In genomic region chr7:145194455-145195161, GRCm38 (mm10) we compare ENCODE assay signal across 8 mouse cellular contexts. TPM values are rescaled to one million over a fixed set of nuclear protein-coding genes. Genes with fewer than 3 reads are reported as not detected.
DNase-seq lines count a peak whose midpoint lies in the region; ATAC-seq and TF ChIP-seq lines count a peak whose summit lies in the region.

No protein-coding gene starts in this region.

- H3K27me3 ChIP-seq in midbrain, embryonic 10.5 days (ENCODE audit: low read depth, poor library complexity, severe bottlenecking), result 0 out of 2 replicates have a peak, but pooled peaks cover 4% of the 10 kb centered on the region
- no peaks in the 10 kb centered on the region for H3K27me3 ChIP-seq in midbrain, embryonic 11.5 days (ENCODE audit: control insufficient read depth, insufficient read depth, low read length)
- H3K27me3 ChIP-seq in heart, embryonic 10.5 days (ENCODE audit: insufficient read depth, poor library complexity, severe bottlenecking), result no peaks in the 10 kb centered on the region; the same call in 1 of the 2 replicates
- no peaks in the 10 kb centered on the region for H3K27me3 ChIP-seq in kidney, postnatal 0 days (ENCODE audit: insufficient read depth, low read length)
- H3K27me3 ChIP-seq in limb, embryonic 15.5 days, result no peaks in the 10 kb centered on the region
- H3K27me3 ChIP-seq in liver, embryonic 12.5 days (replicated peaks), result peaks cover 11% of the 10 kb centered on the region; the same call in 1 of the 2 replicates

- H3K9me3 ChIP-seq in midbrain, embryonic 10.5 days (replicated peaks), result no peaks in the 10 kb centered on the region
- no peaks in the 10 kb centered on the region for H3K9me3 ChIP-seq in midbrain, embryonic 11.5 days (ENCODE audit: control insufficient read depth, low read length)
- no peaks in the 10 kb centered on the region for H3K9me3 ChIP-seq in heart, embryonic 10.5 days
- no peaks in the 10 kb centered on the region for H3K9me3 ChIP-seq in kidney, postnatal 0 days (replicated peaks; ENCODE audit: low read length)
- H3K9me3 ChIP-seq in limb, embryonic 15.5 days, result no peaks in the 10 kb centered on the region
- H3K9me3 ChIP-seq in liver, embryonic 12.5 days (replicated peaks), result no peaks in the 10 kb centered on the region

- no peak for ATAC-seq in midbrain, embryonic 11.5 days (ENCODE audit: low FRiP score)
- ATAC-seq in kidney, postnatal 0 days (replicated peaks; ENCODE audit: low FRiP score, low read depth), result no peak
- peak; percentile 48; the same call in 1 of the 2 replicates for ATAC-seq in limb, embryonic 15.5 days (ENCODE audit: insufficient number of reproducible peaks, low FRiP score, low TSS enrichment, low read depth)
- ATAC-seq in liver, embryonic 12.5 days, result no peak

- no peak overlapping the region for H3K4me2 ChIP-seq in midbrain, embryonic 11.5 days
- H3K4me2 ChIP-seq in kidney, postnatal 0 days (ENCODE audit: low read length), result no peak overlapping the region
- H3K4me2 ChIP-seq in limb, embryonic 15.5 days, result no peak overlapping the region; the same call in 1 of the 2 replicates
- no peak overlapping the region for H3K4me2 ChIP-seq in liver, embryonic 12.5 days

- H3K36me3 ChIP-seq in midbrain, embryonic 10.5 days, result no peaks in the 10 kb centered on the region
- H3K36me3 ChIP-seq in midbrain, embryonic 11.5 days (ENCODE audit: control insufficient read depth, insufficient read depth, low read length), result no peaks in the 10 kb centered on the region
- no peaks in the 10 kb centered on the region for H3K36me3 ChIP-seq in heart, embryonic 10.5 days
- H3K36me3 ChIP-seq in kidney, postnatal 0 days (ENCODE audit: insufficient read depth, low read length), result no peaks in the 10 kb centered on the region
- H3K36me3 ChIP-seq in limb, embryonic 15.5 days, result no peaks in the 10 kb centered on the region
- H3K36me3 ChIP-seq in liver, embryonic 12.5 days, result no peaks in the 10 kb centered on the region

- H3K4me1 ChIP-seq in midbrain, embryonic 10.5 days, result peaks cover 31% of the 10 kb centered on the region
- H3K4me1 ChIP-seq in midbrain, embryonic 11.5 days (ENCODE audit: control insufficient read depth, insufficient read depth, low read length), result no peaks in the 10 kb centered on the region
- peaks cover 57% of the 10 kb centered on the region for H3K4me1 ChIP-seq in heart, embryonic 10.5 days
- H3K4me1 ChIP-seq in kidney, postnatal 0 days (replicated peaks; ENCODE audit: insufficient read depth, low read length), result peaks cover 18% of the 10 kb centered on the region
- peaks cover 54% of the 10 kb centered on the region for H3K4me1 ChIP-seq in limb, embryonic 15.5 days
- H3K4me1 ChIP-seq in liver, embryonic 12.5 days, result peaks cover 5% of the 10 kb centered on the region

- peak overlapping the region; percentile 43; the same call in 1 of the 2 replicates for H3K27ac ChIP-seq in midbrain, embryonic 10.5 days (replicated peaks)
- H3K27ac ChIP-seq in midbrain, embryonic 11.5 days (ENCODE audit: low read depth, low read length), result no peak overlapping the region
- peak overlapping the region; percentile 67 for H3K27ac ChIP-seq in heart, embryonic 10.5 days
- H3K27ac ChIP-seq in kidney, postnatal 0 days, result no peak overlapping the region
- peak overlapping the region; percentile 81 for H3K27ac ChIP-seq in limb, embryonic 15.5 days
- no peak overlapping the region for H3K27ac ChIP-seq in liver, embryonic 12.5 days

- 78% methylated on average over 3 of the region's 3 CpGs for WGBS in midbrain, embryonic 10.5 days
- WGBS in midbrain, embryonic 11.5 days, result 82% methylated on average over 3 of the region's 3 CpGs
- 60% methylated on average over 3 of the region's 3 CpGs for WGBS in heart, embryonic 10.5 days
- WGBS in kidney, postnatal 0 days, result 61% methylated on average over 3 of the region's 3 CpGs
- 35% methylated on average over 3 of the region's 3 CpGs for WGBS in limb, embryonic 15.5 days
- 28% methylated on average over 3 of the region's 3 CpGs for WGBS in liver, embryonic 12.5 days (ENCODE audit: insufficient replicate concordance)

- H3K4me3 ChIP-seq in midbrain, embryonic 10.5 days, result no peak overlapping the region
- no peak overlapping the region for H3K4me3 ChIP-seq in midbrain, embryonic 11.5 days (ENCODE audit: low read depth, low read length)
- H3K4me3 ChIP-seq in heart, embryonic 10.5 days, result no peak overlapping the region
- H3K4me3 ChIP-seq in kidney, postnatal 0 days (replicated peaks; ENCODE audit: low read depth, low read length), result no peak overlapping the region
- H3K4me3 ChIP-seq in limb, embryonic 15.5 days, result no peak overlapping the region
- no peak overlapping the region for H3K4me3 ChIP-seq in liver, embryonic 12.5 days

- TF ChIP-seq CTCF in kidney, postnatal 0 days (IDR thresholded peaks at IDR 0.05; ENCODE audit: low read depth), result no peak

- H3K9ac ChIP-seq in midbrain, embryonic 11.5 days (ENCODE audit: low read length), result no peak overlapping the region
- no peak overlapping the region for H3K9ac ChIP-seq in kidney, postnatal 0 days (ENCODE audit: low read depth, low read length)
- no peak overlapping the region for H3K9ac ChIP-seq in limb, embryonic 15.5 days
- H3K9ac ChIP-seq in liver, embryonic 12.5 days, result no peak overlapping the region

- no peak for DNase-seq in midbrain, embryonic 10.5 days (ENCODE audit: low spot score)
- no peak for DNase-seq in midbrain, embryonic 11.5 days (ENCODE audit: low spot score, missing footprints)
- peak; percentile 41 for DNase-seq in cerebellum, adult 11-12 months
- DNase-seq in heart, embryonic 10.5 days (ENCODE audit: low spot score), result no peak
- peak; percentile 81 for DNase-seq in kidney, postnatal 0 days (ENCODE audit: low spot score)
- DNase-seq in thymus, postnatal 25 days, result no peak

RNA-seq across cellular contexts. Expression of gene 1810010D01Rik, which starts 13.3 kb away (rescaled TPM):
- 0.57 TPM in 1 of 2 replicates, not detected in the other for polyA plus RNA-seq in midbrain, embryonic 10.5 days (2016; fragmentation: Nextera tagmentation; extraction: Ambion mirVana)
- polyA plus RNA-seq in midbrain, embryonic 11.5 days (2014; fragmentation: Nextera tagmentation; extraction: Ambion mirVana), result 0.49 TPM in 1 of 2 replicates, not detected in the other
- 0.30 and 1.3 TPM in 2 replicates for polyA plus RNA-seq in heart, embryonic 10.5 days (2016; fragmentation: Nextera tagmentation; extraction: Ambion mirVana)
- not detected in 2 replicates for polyA plus RNA-seq in kidney, postnatal 0 days (2015; fragmentation: Nextera tagmentation; extraction: Ambion mirVana)
- 0.48 and 0.82 TPM in 2 replicates for polyA plus RNA-seq in limb, embryonic 15.5 days (2015; fragmentation: Nextera tagmentation; extraction: Ambion mirVana)
- 0.30 and 0.38 TPM in 2 replicates for polyA plus RNA-seq in liver, embryonic 12.5 days (2016; fragmentation: Nextera tagmentation; extraction: Ambion mirVana)

Comparison
In these comparisons a context has a peak if more than half of its experiments do, and no peak if none do; other contexts are left out.
1. H3K27ac ChIP-seq: peak in midbrain, embryonic 10.5 days (single experiment), heart, embryonic 10.5 days (single experiment) and limb, embryonic 15.5 days (single experiment); none in midbrain, embryonic 11.5 days (single experiment), kidney, postnatal 0 days (single experiment) and liver, embryonic 12.5 days (single experiment).
2. DNase-seq: peak in cerebellum, adult 11-12 months (single experiment) and kidney, postnatal 0 days (single experiment); none in midbrain, embryonic 10.5 days (single experiment), midbrain, embryonic 11.5 days (single experiment), heart, embryonic 10.5 days (single experiment) and thymus, postnatal 25 days (single experiment).